Mouse (Mus musculus) myocyte (in vitro differentiated cells): Measurements from ENCODE around the gene Sox5.

ENCODE experiments used
- CEBPB ChIP-seq: IDR thresholded peaks from 2 replicates; pipeline ENCODE4 v1.6.1; 2011; ENCODE audit warnings: mild to moderate bottlenecking, moderate library complexity; ENCODE audit not compliant: poor library complexity, insufficient read depth, severe bottlenecking
- MAX ChIP-seq: IDR thresholded peaks from one replicate; pipeline ENCODE4 v1.6.1; 2011; ENCODE audit warnings: low read depth, mild to moderate bottlenecking, control low read depth
- POLR2A ChIP-seq: IDR thresholded peaks from one replicate; pipeline ENCODE4 v1.6.1; 2011; ENCODE audit warnings: low read depth, mild to moderate bottlenecking, control low read depth, moderate library complexity; ENCODE audit not compliant: insufficient read length
- REST ChIP-seq: IDR thresholded peaks from one replicate; pipeline ENCODE4 v1.6.1; 2011; ENCODE audit warnings: mild to moderate bottlenecking, control low read depth, moderate library complexity; ENCODE audit not compliant: insufficient read depth, insufficient read length
- TCF12 ChIP-seq: IDR thresholded peaks from one replicate; pipeline ENCODE4 v1.6.1; 2011; ENCODE audit warnings: mild to moderate bottlenecking, control low read depth; ENCODE audit not compliant: poor library complexity, insufficient read depth, severe bottlenecking
- USF1 ChIP-seq: IDR thresholded peaks from one replicate; pipeline ENCODE4 v1.6.1; 2011; ENCODE audit warnings: low read depth, mild to moderate bottlenecking, control low read depth, moderate library complexity

DNA sequence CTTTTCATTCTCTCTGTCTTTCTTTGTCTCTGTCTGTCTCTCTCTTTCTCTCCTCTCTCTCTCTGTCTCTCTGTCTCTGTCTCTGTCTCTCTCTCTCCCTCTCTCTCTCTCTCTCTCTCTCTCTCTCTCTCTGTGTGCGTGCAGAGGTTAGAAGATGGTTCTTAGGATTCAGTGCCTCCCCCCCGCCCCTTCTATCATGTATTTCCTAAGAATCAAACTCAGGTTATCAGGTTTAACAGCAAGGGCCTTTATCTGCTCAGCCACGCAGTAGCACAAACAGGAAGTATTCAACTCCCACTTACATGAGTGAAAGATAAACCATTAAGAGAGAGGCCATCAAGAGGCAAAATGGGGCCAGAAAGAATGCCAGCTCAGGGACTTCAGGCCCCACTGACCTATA lies 913.0 kb downstream of the Sox5 start:
- TF ChIP-seq POLR2A (no peak), MAX (no peak), REST (no peak), CEBPB (no peak), USF1 (no peak), TCF12 (no peak)
